Mouse (Mus musculus) midbrain, postnatal 0 days (tissue): ENCODE data around the gene Ror2. TPM values are rescaled to one million over a fixed set of nuclear protein-coding genes. Genes with fewer than 3 reads are reported as not detected.

Source experiments
- ATAC-seq: fragments of 200-750 bp; cut with Nextera tagmentation; 2 replicates; pipeline ENCODE4 v1.8.0; 2017; ENCODE audit warnings: moderate number of reproducible peaks, mild to moderate bottlenecking, moderate TSS enrichment, moderate library complexity; ENCODE audit not compliant: low FRiP score
- DNase-seq: peaks from one replicate; pipeline ENCODE4 v3.0.0-alpha.2; 2015; ENCODE audit warnings: low spot score
- H3K27ac ChIP-seq: fragments of 300-500 bp; sonication (generic); 2 replicates; pipeline ENCODE4 v1.5.1; 2014; ENCODE audit warnings: low read depth, mild to moderate bottlenecking, low read length, mixed read lengths
- H3K27me3 ChIP-seq: fragments of 300-500 bp; sonication (generic); 2 replicates; pipeline ENCODE4 v1.6.1; 2014; ENCODE audit warnings: low read length, control low read depth, mixed read lengths; ENCODE audit not compliant: insufficient read depth
- H3K36me3 ChIP-seq: fragments of 300-500 bp; sonication (generic); 2 replicates; pipeline ENCODE4 v1.6.1; 2014; ENCODE audit warnings: low read length, control low read depth, mixed read lengths; ENCODE audit not compliant: insufficient read depth
- H3K4me1 ChIP-seq: fragments of 300-500 bp; sonication (generic); 2 replicates; pipeline ENCODE4 v1.6.1; 2014; ENCODE audit warnings: mild to moderate bottlenecking, control low read depth, antibody characterized with exemption, low read length, mixed read lengths; ENCODE audit not compliant: insufficient read depth
- H3K4me2 ChIP-seq: fragments of 300-500 bp; sonication (generic); 2 replicates; pipeline ENCODE4 v1.6.1; 2014; ENCODE audit warnings: low read depth, mild to moderate bottlenecking, low read length, mixed read lengths; ENCODE audit not compliant: poor library complexity, severe bottlenecking
- H3K4me3 ChIP-seq: fragments of 300-500 bp; sonication (generic); 2 replicates; pipeline ENCODE4 v1.5.1; 2014; ENCODE audit warnings: low read depth, mild to moderate bottlenecking, low read length, moderate library complexity
- H3K9ac ChIP-seq: fragments of 300-500 bp; sonication (generic); replicated peaks from 2 replicates; pipeline ENCODE4 v1.6.1; 2014; ENCODE audit warnings: mild to moderate bottlenecking, low read length, moderate library complexity, mixed read lengths; ENCODE audit not compliant: poor library complexity, severe bottlenecking
- H3K9me3 ChIP-seq: fragments of 300-500 bp; sonication (generic); 2 replicates; pipeline ENCODE4 v1.6.1; 2016; ENCODE audit warnings: low read length, control low read depth
- CTCF ChIP-seq: IDR thresholded peaks from 2 replicates; pipeline ENCODE4 v1.5.1; 2016; ENCODE audit warnings: antibody characterized with exemption, mild to moderate bottlenecking
- WGBS: fragments of 180-500 bp; shearing (Covaris S2); extraction: QIAGEN DNeasy Blood & Tissue Kit; methylation state at CpG from one replicate; pipeline ENCODE4 v1.1.7; 2014; 5-methylcytosine and 5-hydroxymethylcytosine counted together
- polyA plus RNA-seq: library from polyadenylated mRNA; unstranded; fragments of >200 nt; fragmentation: Nextera tagmentation; extraction: Ambion mirVana; gene quantifications from 2 replicates; pipeline ENCODE4 v1.2.1, GENCODE M21; 2015
- total RNA-seq: library from RNA; depleted of rRNA; stranded (reverse); fragments of >200 nt; gene quantifications from 2 replicates; pipeline ENCODE4 v1.2.3, GENCODE M21; 2014

Ror2 gene
- total and polyA plus RNA-seq, 2 experiments from 2014 or later: 2.0 to 5.8 TPM

GRCm38 (mm10) chr13:53163671-53164070 is 122.3 kb downstream of the Ror2 start:
- Histone ChIP-seq H3K4me2 (no peak overlapping the region), H3K27me3 (no peaks in the 10 kb centered on the region), H3K27ac (no peak overlapping the region), H3K9me3 (no peaks in the 10 kb centered on the region), H3K4me3 (no peak overlapping the region), H3K9ac (no peak overlapping the region), H3K36me3 (no peaks in the 10 kb centered on the region), H3K4me1 (no peaks in the 10 kb centered on the region)
- DNase-seq (no peak), ATAC-seq (no peak)
- WGBS: 66% methylated on average over 10 of the region's 10 CpGs
- TF ChIP-seq CTCF: no peak

GRCm38 (mm10) chr13:53163060-53163459 is 122.9 kb downstream of the Ror2 start:
- 70% methylated on average over 8 of the region's 8 CpGs for WGBS
- ATAC-seq: no peak

GRCm38 (mm10) chr13:53159501-53159900 is 126.4 kb downstream of the Ror2 start:
- Histone ChIP-seq H3K27ac (no peak overlapping the region), H3K27me3 (no peaks in the 10 kb centered on the region), H3K9me3 (no peaks in the 10 kb centered on the region), H3K4me3 (no peak overlapping the region), H3K36me3 (no peaks in the 10 kb centered on the region), H3K9ac (no peak overlapping the region), H3K4me2 (no peak overlapping the region), H3K4me1 (no peaks in the 10 kb centered on the region)
- ATAC-seq (no peak), DNase-seq (no peak)
- 90% methylated on average over 5 of the region's 6 CpGs for WGBS
- TF ChIP-seq CTCF: no peak

More at GRCm38 (mm10) chr13:53163060-53163459, 122.9 kb downstream of the Ror2 start:
- Histone ChIP-seq H3K4me1 (no peaks in the 10 kb centered on the region), H3K9ac (no peak overlapping the region), H3K4me3 (no peak overlapping the region), H3K27ac (no peak overlapping the region), H3K36me3 (no peaks in the 10 kb centered on the region), H3K27me3 (no peaks in the 10 kb centered on the region), H3K4me2 (no peak overlapping the region), H3K9me3 (no peaks in the 10 kb centered on the region)
- no peak for DNase-seq
- TF ChIP-seq CTCF: no peak

GRCm38 (mm10) chr13:53158405-53159005 is 127.4 kb downstream of the Ror2 start:
- DNase-seq (no peak), ATAC-seq (no peak)
- no peak for TF ChIP-seq CTCF
- Histone ChIP-seq H3K4me1 (no peaks in the 10 kb centered on the region), H3K9ac (no peak overlapping the region), H3K9me3 (no peaks in the 10 kb centered on the region), H3K27ac (no peak overlapping the region), H3K36me3 (no peaks in the 10 kb centered on the region), H3K4me3 (no peak overlapping the region), H3K4me2 (no peak overlapping the region), H3K27me3 (no peaks in the 10 kb centered on the region)
- WGBS: 79% methylated on average over 9 of the region's 9 CpGs

- Histone ChIP-seq H3K27me3 (no peaks in the 10 kb centered on the region), H3K36me3 (no peaks in the 10 kb centered on the region), H3K9ac (no peak overlapping the region), H3K4me1 (no peaks in the 10 kb centered on the region), H3K4me3 (no peak overlapping the region), H3K4me2 (no peak overlapping the region), H3K27ac (no peak overlapping the region), H3K9me3 (no peaks in the 10 kb centered on the region)
- TF ChIP-seq CTCF: no peak
- DNase-seq (no peak), ATAC-seq (no peak)
- 91% methylated on average over 15 of the region's 15 CpGs for WGBS
These were observed 129.0 kb downstream of the Ror2 start for GRCm38 (mm10) chr13:53156911-53157310.

- 90% methylated on average over 6 of the region's 6 CpGs for WGBS
- Histone ChIP-seq H3K36me3 (no peaks in the 10 kb centered on the region), H3K4me1 (no peaks in the 10 kb centered on the region), H3K27ac (no peak overlapping the region), H3K9ac (no peak overlapping the region), H3K9me3 (no peaks in the 10 kb centered on the region), H3K4me3 (no peak overlapping the region), H3K27me3 (no peaks in the 10 kb centered on the region), H3K4me2 (no peak overlapping the region)
- DNase-seq (no peak), ATAC-seq (no peak)
- no peak for TF ChIP-seq CTCF
These were observed 129.6 kb downstream of the Ror2 start for GRCm38 (mm10) chr13:53156282-53156681.
